Mouse (Mus musculus) macrophage (primary cell): ENCODE measurements around the gene Cyth4. TPM values are rescaled to one million over a fixed set of nuclear protein-coding genes. Genes with fewer than 3 reads are reported as not detected.

Source experiments
- H3K27ac ChIP-seq: fragments of 350-480 bp; formaldehyde crosslinking; 2 replicates; pipeline ENCODE4 v1.9.0; 2021
- H3K36me3 ChIP-seq: fragments of 350-480 bp; formaldehyde crosslinking; 2 replicates; pipeline ENCODE4 v1.9.0; 2021; ENCODE audit errors: inconsistent target
- H3K4me3 ChIP-seq: fragments of 350-480 bp; formaldehyde crosslinking; 2 replicates; pipeline ENCODE4 v1.9.0; 2021; ENCODE audit errors: inconsistent target
- H3K79me2 ChIP-seq: fragments of 350-480 bp; formaldehyde crosslinking; 2 replicates; pipeline ENCODE4 v1.9.0; 2021; ENCODE audit errors: inconsistent target
- WGBS: methylation state at CpG from one replicate; pipeline ENCODE4 v1.1.7; 2026; ENCODE audit warnings: inconsistent platforms; ENCODE audit not compliant: missing documents; 5-methylcytosine and 5-hydroxymethylcytosine counted together
- polyA plus RNA-seq: library from polyadenylated mRNA; stranded (reverse); fragments of 250-400 nt; gene quantifications from 3 replicates; pipeline ENCODE4 v1.2.4, GENCODE M21; 2018; ENCODE audit warnings: inconsistent platforms

Gene Cyth4
- polyA plus RNA-seq, 1 experiment from 2014 or later = 240 TPM

DNA sequence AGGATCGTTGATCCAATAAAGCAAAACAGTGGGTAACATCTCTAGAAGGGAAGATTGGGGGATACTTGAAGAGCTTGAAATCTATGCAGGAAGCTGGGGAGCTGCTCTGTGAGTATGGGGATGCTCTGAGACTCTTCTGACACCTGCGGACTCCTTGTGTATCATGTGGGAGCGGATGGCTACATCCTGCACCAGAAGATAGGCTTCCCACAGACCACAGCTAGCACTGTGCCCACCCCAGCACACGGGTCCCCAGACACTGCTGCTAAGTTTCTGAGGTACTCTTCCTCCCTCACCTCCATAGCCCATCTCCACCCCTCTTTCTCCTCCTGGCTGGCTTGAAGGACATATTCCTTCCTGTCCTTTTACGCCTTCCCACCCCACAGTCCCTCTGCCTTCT lies 26.7 kb upstream of the Cyth4 start:
- Histone ChIP-seq H3K79me2 (peaks cover 63% of the 10 kb centered on the region), H3K4me3 (no peak overlapping the region), H3K36me3 (peaks cover 55% of the 10 kb centered on the region), H3K27ac (no peak overlapping the region)
- WGBS = 96% methylated on average over 5 of the region's 5 CpGs

- peak overlapping the region; percentile 98 for H3K4me3 ChIP-seq
- peaks cover 59% of the 10 kb centered on the region for H3K79me2 ChIP-seq
- H3K36me3 ChIP-seq = peaks cover 40% of the 10 kb centered on the region
- peak overlapping the region; percentile 93 for H3K27ac ChIP-seq
- WGBS = 0% methylated on average over 15 of the region's 16 CpGs
These were observed 25.1 kb upstream of the Cyth4 start for GRCm38 (mm10) chr15:78571554-78572269.

DNA sequence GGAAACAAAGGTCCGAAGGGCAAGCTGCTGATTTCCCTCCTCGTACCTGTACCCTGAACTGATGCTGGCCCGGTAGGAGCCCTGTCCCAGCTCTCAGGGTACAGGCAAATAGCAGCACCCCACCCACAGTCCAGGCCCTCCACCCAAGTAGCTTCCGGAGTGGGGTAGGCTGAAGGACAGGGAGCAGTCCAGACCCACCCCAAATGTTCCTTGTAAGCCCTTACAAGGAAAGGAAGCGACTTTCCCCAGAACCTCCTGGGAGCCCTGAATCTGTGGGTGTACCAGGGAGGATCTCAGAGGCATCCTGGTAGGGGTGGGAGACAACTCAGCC lies 24.6 kb upstream of the Cyth4 start:
- WGBS = 0% methylated on average over 5 of the region's 5 CpGs
- H3K27ac ChIP-seq = peak overlapping the region; percentile 93
- H3K36me3 ChIP-seq = peaks cover 35% of the 10 kb centered on the region
- H3K79me2 ChIP-seq = peaks cover 57% of the 10 kb centered on the region
- peak overlapping the region; percentile 98 for H3K4me3 ChIP-seq

GRCm38 (mm10) chr15:78572658-78573397 lies 24.0 kb upstream of the Cyth4 start, which contains the start of gene Rac2:
Gene Rac2 (minus strand): TSS chr15:78572783.
- peaks cover 29% of the 10 kb centered on the region for H3K36me3 ChIP-seq
- peak within 1 kb of the TSS; percentile 98 for H3K4me3 ChIP-seq
- H3K79me2 ChIP-seq = peaks cover 51% of the 10 kb centered on the region
- peak within 1 kb of the TSS; percentile 93 for H3K27ac ChIP-seq
- 3% methylated on average over 7 of the region's 8 CpGs for WGBS

DNA sequence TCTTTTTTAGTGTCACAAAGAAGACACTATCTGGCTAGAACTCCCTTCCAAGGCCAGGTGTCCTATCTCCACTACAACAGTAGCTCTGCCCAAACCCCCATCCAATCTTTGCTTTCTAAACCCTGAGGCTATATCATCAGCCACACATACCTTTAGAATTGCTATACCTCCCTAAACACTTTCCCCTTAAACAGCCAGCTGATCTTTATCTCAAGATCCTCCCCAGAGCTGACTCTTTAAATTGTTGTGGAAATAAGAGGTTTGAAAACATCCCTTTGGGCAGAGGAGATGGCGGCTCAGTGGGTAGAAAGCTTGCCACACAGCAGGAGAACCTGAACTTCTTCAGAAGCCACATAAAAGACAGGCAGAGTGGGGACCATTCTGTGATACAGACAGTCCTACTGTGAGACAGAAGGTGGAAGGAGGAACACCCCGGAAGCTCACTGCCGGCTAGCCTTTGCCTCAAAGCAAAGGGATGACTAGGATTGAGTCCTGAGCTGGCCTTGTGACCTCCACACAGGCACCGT lies 20.5 kb upstream of the Cyth4 start:
- Histone ChIP-seq H3K36me3 (no peaks in the 10 kb centered on the region), H3K4me3 (no peak overlapping the region), H3K79me2 (peaks cover 23% of the 10 kb centered on the region), H3K27ac (no peak overlapping the region)
- WGBS = 100% methylated on average over 1 of the region's 4 CpGs

DNA sequence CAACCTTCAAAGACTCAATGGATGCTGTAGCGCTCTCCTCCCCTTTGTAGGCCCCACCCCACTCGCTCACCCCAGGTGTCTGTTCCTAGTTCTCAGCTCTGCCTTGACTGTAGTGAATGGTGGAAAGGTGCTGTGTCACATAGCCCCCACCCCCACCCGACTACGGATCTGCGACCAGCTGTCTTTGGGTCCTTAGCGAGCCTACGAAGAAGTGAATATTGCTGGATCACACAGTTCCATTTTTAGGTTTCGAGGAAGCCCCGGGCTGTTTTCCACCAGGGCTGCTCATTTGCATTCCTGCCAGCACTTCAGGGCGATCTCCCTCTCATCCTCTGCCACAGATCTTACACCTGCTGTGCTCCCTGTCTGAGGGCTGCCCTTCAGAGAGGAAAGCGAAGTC lies 13.5 kb upstream of the Cyth4 start:
- H3K27ac ChIP-seq = no peak overlapping the region
- WGBS = 55% methylated on average over 11 of the region's 11 CpGs
- H3K4me3 ChIP-seq = no peak overlapping the region
- no peaks in the 10 kb centered on the region for H3K36me3 ChIP-seq
- peaks cover 7% of the 10 kb centered on the region; the same call in 1 of the 2 replicates for H3K79me2 ChIP-seq

DNA sequence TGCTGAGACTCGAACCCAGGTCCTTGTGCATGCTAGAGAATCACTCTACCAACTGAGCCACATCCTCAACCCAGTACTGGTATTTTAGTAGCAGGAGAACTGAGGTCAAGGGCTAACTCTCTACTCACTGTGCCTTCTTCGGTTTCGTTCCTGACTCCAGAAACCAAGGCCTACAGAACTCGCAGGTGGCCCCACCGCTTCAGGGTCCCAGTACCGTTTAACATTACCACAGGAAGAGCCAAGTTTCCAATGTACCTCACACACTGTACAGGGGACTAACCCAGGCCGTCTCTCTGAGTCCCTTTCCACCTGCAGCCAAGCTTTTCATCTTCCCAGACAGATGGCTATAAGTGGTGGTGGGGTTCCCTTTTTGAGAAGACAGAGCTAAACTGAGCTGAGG lies 11.4 kb upstream of the Cyth4 start:
- no peak overlapping the region for H3K4me3 ChIP-seq
- H3K36me3 ChIP-seq = no peaks in the 10 kb centered on the region
- H3K27ac ChIP-seq = no peak overlapping the region
- WGBS = 86% methylated on average over 7 of the region's 7 CpGs
- peaks cover 7% of the 10 kb centered on the region; the same call in 1 of the 2 replicates for H3K79me2 ChIP-seq

- WGBS = 58% methylated on average over 17 of the region's 18 CpGs
- Histone ChIP-seq H3K4me3 (no peak overlapping the region), H3K27ac (peak overlapping the region; percentile 96), H3K79me2 (no peaks in the 10 kb centered on the region), H3K36me3 (no peaks in the 10 kb centered on the region)
These were observed 9.5 kb upstream of the Cyth4 start for GRCm38 (mm10) chr15:78587050-78587994.

DNA sequence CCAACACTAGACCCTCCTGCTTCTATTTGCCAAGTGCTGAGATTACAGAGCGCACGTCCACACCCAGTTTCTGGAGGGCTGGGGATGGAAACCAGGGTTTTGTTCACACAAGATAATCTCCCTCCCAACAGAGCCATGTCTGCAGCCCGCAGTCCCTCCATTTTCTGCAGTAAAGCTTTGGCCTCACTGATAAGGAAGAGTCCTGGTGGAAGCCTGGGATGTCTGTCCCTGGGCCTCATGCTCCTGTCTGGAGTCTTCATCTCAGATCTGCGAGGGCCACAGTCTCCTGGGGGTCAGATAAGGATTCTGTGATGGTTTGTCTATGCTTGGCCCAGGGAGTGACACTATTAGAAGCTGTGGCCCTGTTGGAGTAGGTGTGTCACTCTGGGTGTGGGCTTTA lies 8.8 kb upstream of the Cyth4 start:
- Histone ChIP-seq H3K4me3 (no peak overlapping the region), H3K79me2 (no peaks in the 10 kb centered on the region), H3K27ac (peak overlapping the region; percentile 96), H3K36me3 (no peaks in the 10 kb centered on the region)
- WGBS = 93% methylated on average over 4 of the region's 4 CpGs

DNA sequence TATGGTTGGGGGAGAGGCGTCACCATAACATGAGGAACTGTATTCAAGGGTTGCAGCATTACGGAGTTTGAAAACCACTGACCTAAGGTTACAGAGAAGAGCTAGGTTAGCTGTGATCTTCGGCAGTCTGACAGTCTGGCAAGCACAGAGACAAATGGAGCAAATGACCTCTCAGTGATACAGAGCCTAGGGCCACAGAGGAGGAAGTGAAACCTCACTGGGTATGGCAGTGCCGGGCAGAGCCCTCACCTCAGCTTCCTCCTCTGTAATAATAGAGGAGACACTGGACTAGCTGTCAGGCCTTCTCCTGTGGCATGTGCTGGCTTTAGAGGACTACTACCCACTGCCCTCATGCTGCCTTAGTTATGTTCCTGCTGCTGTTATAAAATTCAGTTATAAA lies 7.9 kb upstream of the Cyth4 start:
- WGBS = 0% methylated on average over 4 of the region's 4 CpGs
- H3K27ac ChIP-seq = peak overlapping the region; percentile 96
- H3K4me3 ChIP-seq = no peak overlapping the region
- H3K79me2 ChIP-seq = no peaks in the 10 kb centered on the region
- no peaks in the 10 kb centered on the region for H3K36me3 ChIP-seq

GRCm38 (mm10) chr15:78589936-78590335 lies 6.9 kb upstream of the Cyth4 start:
- Histone ChIP-seq H3K4me3 (no peak overlapping the region), H3K27ac (peak overlapping the region; percentile 96), H3K36me3 (no peaks in the 10 kb centered on the region), H3K79me2 (no peaks in the 10 kb centered on the region)
- 59% methylated on average over 6 of the region's 6 CpGs for WGBS

DNA sequence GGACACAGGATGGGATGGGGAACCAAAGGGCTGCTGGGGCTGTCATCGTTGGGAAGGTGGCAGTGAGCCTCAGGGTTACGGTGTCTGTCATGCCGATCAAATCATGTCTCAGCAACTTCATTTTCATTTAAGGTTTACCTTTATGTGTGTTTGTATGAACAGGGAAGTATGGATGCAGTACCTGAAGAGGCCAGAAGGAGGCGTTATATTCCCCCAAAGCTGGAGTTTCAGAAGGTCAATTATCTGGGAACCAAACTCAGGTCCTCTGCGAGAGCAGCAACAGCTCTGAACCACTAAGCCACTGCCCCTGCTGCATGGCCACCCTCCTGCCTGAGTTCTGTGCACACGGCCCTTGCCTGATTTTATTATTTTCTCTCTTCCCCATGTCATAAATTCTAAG lies 6.1 kb upstream of the Cyth4 start:
- no peaks in the 10 kb centered on the region for H3K36me3 ChIP-seq
- H3K4me3 ChIP-seq = no peak overlapping the region
- no peaks in the 10 kb centered on the region for H3K79me2 ChIP-seq
- WGBS = 89% methylated on average over 6 of the region's 6 CpGs
- peak overlapping the region; percentile 96 for H3K27ac ChIP-seq

- H3K27ac ChIP-seq = peak overlapping the region; percentile 96
- 32% methylated on average over 14 of the region's 15 CpGs for WGBS
These were observed 5.0 kb upstream of the Cyth4 start for GRCm38 (mm10) chr15:78591680-78592451.

More at GRCm38 (mm10) chr15:78591680-78592451, 5.0 kb upstream of the Cyth4 start:
- Histone ChIP-seq H3K36me3 (no peaks in the 10 kb centered on the region), H3K4me3 (no peak overlapping the region), H3K79me2 (no peaks in the 10 kb centered on the region)
